Mouse (Mus musculus): ENCODE results near the gene Tpk1.
A peak's percentile ranks its signal among the peaks of the same experiment; 100 is the strongest.
"Not testable (repeated sequence)": the region's sequence is repeated elsewhere in the genome, so short reads cannot be mapped to it uniquely, and the experiment has no call there.

The Tpk1 gene

GRCm38 (mm10) chr6:43638865-43639264, 27.2 kb downstream of the Tpk1 start:
- DNase-seq, result no peak

- DNase-seq, result no peak
Observed at GRCm38 (mm10) chr6:43638119-43638518, 28.0 kb downstream of the Tpk1 start.

- no peak for DNase-seq
Observed at GRCm38 (mm10) chr6:43636980-43637638, 29.0 kb downstream of the Tpk1 start.

GRCm38 (mm10) chr6:43633308-43633963, 32.6 kb downstream of the Tpk1 start:
- DNase-seq, result no peak

- no peak for DNase-seq
Observed at GRCm38 (mm10) chr6:43632871-43633270, 33.2 kb downstream of the Tpk1 start.

- not testable (repeated sequence) for DNase-seq
Observed at GRCm38 (mm10) chr6:43623448-43623847, 42.6 kb downstream of the Tpk1 start.

- no peak for DNase-seq
Observed at GRCm38 (mm10) chr6:43619258-43619657, 46.8 kb downstream of the Tpk1 start.

GRCm38 (mm10) chr6:43611770-43612169, 54.3 kb downstream of the Tpk1 start:
- DNase-seq, result no peak

GRCm38 (mm10) chr6:43590841-43591541, 75.1 kb downstream of the Tpk1 start:
- no peak for DNase-seq

- DNase-seq, result no peak
Observed at GRCm38 (mm10) chr6:43585274-43585673, 80.8 kb downstream of the Tpk1 start.

GRCm38 (mm10) chr6:43581809-43582208, 84.3 kb downstream of the Tpk1 start:
- DNase-seq, result no peak

GRCm38 (mm10) chr6:43567885-43568284, 98.2 kb downstream of the Tpk1 start:
- DNase-seq, result no peak

- DNase-seq, result no peak
Observed at GRCm38 (mm10) chr6:43562474-43562873, 103.6 kb downstream of the Tpk1 start.

- no peak for DNase-seq
Observed at GRCm38 (mm10) chr6:43551410-43551809, 114.7 kb downstream of the Tpk1 start.

GRCm38 (mm10) chr6:43546537-43546936, 119.5 kb downstream of the Tpk1 start:
- no peak for DNase-seq

GRCm38 (mm10) chr6:43537252-43537870, 128.7 kb downstream of the Tpk1 start:
- DNase-seq, result peak in 1 of 2 experiments; percentile 24

- DNase-seq, result no peak
Observed at GRCm38 (mm10) chr6:43535459-43535858, 130.6 kb downstream of the Tpk1 start.

GRCm38 (mm10) chr6:43533323-43533722, 132.8 kb downstream of the Tpk1 start:
- no peak for DNase-seq

GRCm38 (mm10) chr6:43532822-43533221, 133.3 kb downstream of the Tpk1 start:
- no peak for DNase-seq

- no peak for DNase-seq
Observed at GRCm38 (mm10) chr6:43531996-43532395, 134.1 kb downstream of the Tpk1 start.

GRCm38 (mm10) chr6:43528996-43529395, 137.1 kb downstream of the Tpk1 start:
- no peak for DNase-seq

GRCm38 (mm10) chr6:43525028-43525427, 141.1 kb downstream of the Tpk1 start:
- no peak for DNase-seq

GRCm38 (mm10) chr6:43522046-43522445, 144.0 kb downstream of the Tpk1 start:
- no peak for DNase-seq

- DNase-seq, result no peak
Observed at GRCm38 (mm10) chr6:43520218-43520617, 145.9 kb downstream of the Tpk1 start.
